Mouse (Mus musculus): ENCODE data around the gene Neurl2. TPM values are rescaled to one million over a fixed set of nuclear protein-coding genes. Genes with fewer than 3 reads are reported as not detected.

Gene Neurl2
- total RNA-seq, 2 experiments from 2014 or later: 33.3 to 34.0 TPM

DNA sequence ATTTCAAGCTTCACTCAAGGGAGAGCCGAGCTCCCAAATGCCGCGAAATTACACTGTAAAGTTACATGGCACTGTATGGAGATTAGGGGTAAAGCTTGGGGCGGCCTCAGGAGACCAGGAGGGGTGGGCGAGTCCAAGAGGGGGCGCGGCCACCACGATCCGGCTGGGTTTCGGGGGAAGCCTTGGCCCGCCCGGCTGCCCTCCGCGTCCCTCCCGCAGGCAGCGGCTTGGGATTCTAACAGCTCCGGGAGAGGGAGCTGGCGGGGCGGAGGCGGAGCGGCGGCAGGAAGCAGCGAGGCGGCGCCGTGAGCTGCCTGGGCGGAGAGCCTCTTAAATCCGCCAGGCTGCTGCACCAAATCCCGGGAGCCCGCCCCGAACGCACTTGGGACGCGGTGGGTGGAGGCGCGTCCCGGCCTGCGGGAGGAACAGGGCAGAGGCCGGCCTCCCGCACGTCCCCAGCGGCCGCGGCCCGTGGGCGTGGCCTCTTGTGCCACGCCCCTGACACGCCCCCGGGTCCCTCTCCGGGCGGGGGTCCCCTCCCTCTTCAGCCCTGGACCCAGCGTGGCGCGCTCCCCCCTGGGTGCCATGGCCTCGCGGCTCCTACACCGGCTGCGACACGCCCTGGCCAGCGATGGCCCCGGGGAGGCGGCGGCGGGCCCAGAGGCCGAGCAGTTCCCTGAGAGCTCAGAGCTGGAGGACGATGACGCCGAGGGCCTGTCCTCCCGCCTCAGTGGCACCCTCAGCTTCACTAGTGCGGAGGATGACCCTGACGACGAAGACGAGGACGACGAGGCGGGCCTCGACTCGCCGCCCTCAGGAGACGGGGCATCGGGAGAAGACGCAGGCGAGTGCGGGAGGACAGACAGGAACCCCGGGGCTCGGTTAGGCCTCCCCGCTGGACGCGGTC lies 47.5 kb downstream of the Neurl2 start, which contains the start of gene Snx21:
TSS of gene Snx21 (plus strand) at position 343 of the 907 bp plus-strand sequence.
- DNase-seq: peak; percentile 91

DNA sequence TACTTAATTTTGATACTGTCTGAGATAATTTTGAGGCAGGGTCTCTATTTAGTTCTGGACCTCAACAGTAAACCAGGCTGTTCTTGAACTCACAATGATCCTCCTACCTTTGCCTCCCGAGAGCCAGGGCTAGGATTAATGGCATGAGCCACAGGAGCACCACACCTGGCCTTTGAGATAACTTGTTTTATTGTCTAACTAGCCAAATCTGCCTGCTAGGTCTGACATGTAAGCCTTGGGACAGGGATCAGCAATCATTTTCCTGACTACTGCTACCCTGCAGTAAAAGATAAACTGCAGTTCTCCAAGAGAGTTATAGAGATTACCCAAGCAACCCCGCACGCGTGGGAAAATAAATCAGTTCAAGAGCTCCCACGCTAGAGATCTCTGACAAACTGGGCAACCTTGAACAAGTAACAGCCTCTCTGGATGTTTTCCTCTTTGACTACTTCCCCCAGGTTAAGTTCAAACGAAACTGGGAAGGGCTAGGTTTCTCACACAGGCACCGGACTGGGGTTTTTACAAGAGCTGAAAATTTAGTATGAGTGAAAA lies 48.3 kb downstream of the Neurl2 start:
- no peak for DNase-seq

DNA sequence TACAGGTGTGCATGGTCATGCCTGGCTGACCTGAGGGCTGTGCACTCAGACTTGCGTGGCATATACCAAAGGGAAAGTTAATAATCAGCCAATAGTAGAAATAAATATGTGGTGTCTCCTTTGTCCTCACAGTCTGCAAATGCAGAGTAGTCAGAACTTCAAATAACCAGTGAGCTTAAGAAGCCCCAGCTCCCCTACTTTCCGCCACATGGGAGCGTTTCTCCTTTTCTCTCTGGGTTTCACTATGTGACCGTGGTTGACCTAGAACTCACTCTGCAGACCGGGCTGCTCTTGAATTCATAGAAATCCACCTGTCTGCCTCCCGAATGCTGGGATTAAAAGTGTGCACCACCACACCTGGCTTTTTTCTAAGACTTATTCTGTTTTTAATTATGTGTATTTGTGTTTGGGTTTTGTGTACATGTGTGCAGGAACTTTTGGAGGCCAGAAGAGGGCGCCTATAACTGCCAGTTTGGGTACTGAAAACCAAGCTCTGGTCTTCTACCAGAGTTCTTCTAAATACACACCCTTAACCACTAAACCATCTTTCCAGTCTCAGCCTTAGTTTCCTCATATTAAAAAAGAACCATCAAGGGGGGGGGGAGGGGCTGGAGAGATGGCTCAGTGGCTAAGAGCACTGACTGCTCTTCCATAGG lies 49.2 kb downstream of the Neurl2 start:
- no peak for DNase-seq

DNA sequence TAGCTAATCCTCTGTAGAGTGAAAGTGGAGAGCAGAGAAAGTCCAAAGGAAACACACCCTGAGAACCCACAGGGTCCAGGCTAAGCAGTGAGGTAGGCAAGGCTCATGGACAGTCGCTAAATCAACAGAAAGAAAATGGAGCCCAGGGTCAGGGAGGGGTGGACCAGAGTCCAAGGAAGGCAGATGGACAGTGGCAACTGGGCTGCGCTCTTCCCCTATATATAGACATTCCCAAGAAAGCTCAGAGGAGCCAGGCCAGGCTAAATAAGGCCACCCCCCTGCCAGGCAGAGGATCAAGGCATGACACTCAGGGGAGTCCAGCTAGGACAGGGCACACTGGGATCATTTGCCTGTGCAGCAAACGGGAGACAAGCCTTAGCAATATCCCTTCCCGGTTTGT lies 51.4 kb downstream of the Neurl2 start:
- DNase-seq: no peak

Other genes with a start within 250 kb of the Neurl2 start
- not detected for gene Wfdc6a, start 248.0 kb downstream of the Neurl2 start, total RNA-seq (2021)
- gene Eppin, start 239.9 kb downstream of the Neurl2 start, total RNA-seq (2021): not detected
- gene Wfdc6b, start 219.9 kb downstream of the Neurl2 start, total RNA-seq (2021): not detected
- gene Wfdc8, start 219.8 kb downstream of the Neurl2 start, total RNA-seq (2021): not detected
- gene Wfdc16, start 194.7 kb downstream of the Neurl2 start, total RNA-seq (2021): not detected
- gene Wfdc10, start 177.4 kb downstream of the Neurl2 start, total RNA-seq (2021): not detected
- gene Wfdc9, start 176.9 kb downstream of the Neurl2 start, total RNA-seq (2021): not detected
- not detected for gene Wfdc11, start 159.4 kb downstream of the Neurl2 start, total RNA-seq (2021)
- gene Wfdc13, start 148.3 kb downstream of the Neurl2 start, total RNA-seq (2021): not detected
- not detected for gene Spint4, start 135.0 kb downstream of the Neurl2 start, total RNA-seq (2021)
- gene Spint5, start 118.2 kb downstream of the Neurl2 start, total RNA-seq (2021): not detected
- under 1 TPM; 0.26 to 0.27 TPM for gene Wfdc3, start 87.5 kb downstream of the Neurl2 start, total RNA-seq (2021)
- gene Dnttip1, start 87.5 kb downstream of the Neurl2 start, total RNA-seq (2021): 10 to 100 TPM; 41.2 to 42.0 TPM
- 100 to 1,000 TPM; 130 to 144 TPM for gene Ube2c, start 63.6 kb downstream of the Neurl2 start, total RNA-seq (2021)
- gene Tnnc2, start 53.5 kb downstream of the Neurl2 start, total RNA-seq (2021): 10 to 100 TPM in 1 of 2 experiments, not detected in 1; 10.8 TPM
- 10 to 100 TPM; 22.9 to 24.1 TPM for gene Snx21, start 47.6 kb downstream of the Neurl2 start, total RNA-seq (2021)
- gene Acot8, start 28.6 kb downstream of the Neurl2 start, total RNA-seq (2021): 10 to 100 TPM; 13.1 to 13.5 TPM
- gene Zswim3, start 28.4 kb downstream of the Neurl2 start, total RNA-seq (2021): 1 to 10 TPM; 1.8 to 2.3 TPM
- 1 to 10 TPM; 5.0 to 5.8 TPM for gene Zswim1, start 10.8 kb downstream of the Neurl2 start, total RNA-seq (2021)
- gene Spata25, start 4.9 kb downstream of the Neurl2 start, total RNA-seq (2021): 1 to 10 TPM in 1 of 2 experiments, under 1 TPM in 1; 0.92 to 1.9 TPM
- 100 to 1,000 TPM; 101 to 104 TPM for gene Ctsa, start 583 bp downstream of the Neurl2 start, total RNA-seq (2021)
- 10 to 100 TPM; 13.2 to 20.5 TPM for gene Pltp, start 24.3 kb upstream of the Neurl2 start, total RNA-seq (2021)
- 10 to 100 TPM; 47.0 to 48.2 TPM for gene Pcif1, start 45.8 kb upstream of the Neurl2 start, total RNA-seq (2021)
- gene Zfp335, start 78.3 kb upstream of the Neurl2 start, total RNA-seq (2021): 10 to 100 TPM; 14.7 to 15.8 TPM
- under 1 TPM; 0.48 to 0.63 TPM for gene Mmp9, start 107.3 kb upstream of the Neurl2 start, total RNA-seq (2021)
- gene Slc12a5, start 127.3 kb upstream of the Neurl2 start, total RNA-seq (2021): 1 to 10 TPM in 1 of 2 experiments, under 1 TPM in 1; 0.90 to 1.1 TPM
- gene Ncoa5, start 201.4 kb upstream of the Neurl2 start, total RNA-seq (2021): 10 to 100 TPM; 29.1 to 30.2 TPM
- gene Cd40, start 222.2 kb upstream of the Neurl2 start, total RNA-seq (2021): 1 to 10 TPM; 4.9 to 5.3 TPM

All from heart, postnatal 4 days (tissue).